ENCODE assay signal across 8 mouse cellular contexts in genomic region chr13:73425839-73426490, GRCm38 (mm10). TPM values are rescaled to one million over a fixed set of nuclear protein-coding genes. Genes with fewer than 3 reads are reported as not detected.
DNase-seq lines count a peak whose midpoint lies in the region; ATAC-seq lines count a peak whose summit lies in the region.

No protein-coding gene starts in this region.

- WGBS in heart, embryonic 10.5 days, result 10% methylated on average over 11 of the region's 11 CpGs
- 5% methylated on average over 11 of the region's 11 CpGs for WGBS in hindbrain, embryonic 15.5 days

- DNase-seq in heart, adult 11 months, result peak; percentile 93
- no peak for DNase-seq in heart, embryonic 10.5 days (ENCODE audit: low spot score)
- peak; percentile 74 for DNase-seq in cerebellum, adult 9-10 months
- peak; percentile 32 to 85 for DNase-seq in frontal cortex, adult 2 months (ENCODE audit: extremely low spot score in 1 of 2, low spot score in 1 of 2)
- peak; percentile 63 to 73 for DNase-seq in left cerebral cortex, postnatal 10 days (ENCODE audit: extremely low spot score in 1 of 2, low spot score in 2 of 2)
- peak; percentile 68 for DNase-seq in right cerebral cortex, postnatal 14 days

- H3K9ac ChIP-seq in hindbrain, embryonic 15.5 days, result 0 out of 2 replicates have a peak overlapping the region, but pooled peaks have one; percentile 9

- no peaks in the 10 kb centered on the region for H3K9me3 ChIP-seq in heart, embryonic 10.5 days
- H3K9me3 ChIP-seq in hindbrain, embryonic 15.5 days, result no peaks in the 10 kb centered on the region

- H3K4me3 ChIP-seq in heart, embryonic 10.5 days, result no peak overlapping the region
- no peak overlapping the region for H3K4me3 ChIP-seq in hindbrain, embryonic 15.5 days

- peak overlapping the region; percentile 18 for H3K4me2 ChIP-seq in hindbrain, embryonic 15.5 days

- H3K27me3 ChIP-seq in heart, embryonic 10.5 days (ENCODE audit: insufficient read depth, poor library complexity, severe bottlenecking), result peaks cover 8% of the 10 kb centered on the region; the same call in 1 of the 2 replicates
- H3K27me3 ChIP-seq in hindbrain, embryonic 15.5 days, result no peaks in the 10 kb centered on the region

- no peaks in the 10 kb centered on the region for H3K36me3 ChIP-seq in heart, embryonic 10.5 days
- H3K36me3 ChIP-seq in hindbrain, embryonic 15.5 days, result no peaks in the 10 kb centered on the region

- peak; percentile 72; the same call in 1 of the 2 replicates for ATAC-seq in hindbrain, embryonic 15.5 days (ENCODE audit: low FRiP score, low read depth)
- peak; percentile 88 for ATAC-seq in megakaryocyte-erythroid progenitor cell, adult 5-6 weeks (replicated peaks; ENCODE audit: low FRiP score, low TSS enrichment, poor library complexity, severe bottlenecking)

- H3K4me1 ChIP-seq in heart, embryonic 10.5 days, result no peaks in the 10 kb centered on the region
- peaks cover 7% of the 10 kb centered on the region; the same call in 1 of the 2 replicates for H3K4me1 ChIP-seq in hindbrain, embryonic 15.5 days (replicated peaks)

- no peak overlapping the region for H3K27ac ChIP-seq in heart, embryonic 10.5 days
- no peak overlapping the region for H3K27ac ChIP-seq in hindbrain, embryonic 15.5 days (replicated peaks)

- intact Hi-C loops in left cerebral cortex, postnatal 10 days (cut with DNase I), result loop anchor here (1.0 to 5.0 kb wide), 2 partner anchors 79 to 201 kb away; partner anchors contain the start of gene Tert

RNA-seq across cellular contexts. Expression of gene Lpcat1, which starts 41.0 kb away (rescaled TPM):
- polyA plus RNA-seq in heart, embryonic 10.5 days (2016; fragmentation: Nextera tagmentation; extraction: Ambion mirVana), result 31.9 and 39.6 TPM in 2 replicates
- 33.4 and 44.2 TPM in 2 replicates for polyA plus RNA-seq in frontal cortex, adult 2 months (2012; rRNA removed)
- 68.1 and 74.3 TPM in 2 replicates for polyA plus RNA-seq in hindbrain, embryonic 15.5 days (2015; fragmentation: Nextera tagmentation; extraction: Ambion mirVana)
- total RNA-seq in left cerebral cortex, postnatal 10 days (2021), result 10 to 100 TPM; 63.0 to 64.0 TPM
- 46.7 and 50.6 TPM in 2 replicates for total RNA-seq in megakaryocyte-erythroid progenitor cell, adult 5-6 weeks (2014; fragmentation: Nextera tagmentation)
- total RNA-seq in megakaryocyte-erythroid progenitor cell, adult 5-6 weeks (2017), result 19.3 and 32.4 TPM in 2 replicates
